Mouse (Mus musculus): Measurements from ENCODE around the gene Trmt61a.

GRCm38 (mm10) chr12:111686390-111686789 is 8.5 kb downstream of the Trmt61a start:
- TF ChIP-seq CTCF (IDR thresholded peaks at IDR 0.05; ENCODE audit: insufficient read depth, low read length) (no peak), POLR2A (IDR thresholded peaks at IDR 0.05; ENCODE audit: borderline replicate concordance, extremely low read depth, low read depth, low read length) (no peak)

All from lung, adult 2 months (tissue).